Mouse (Mus musculus): ENCODE results near the gene Mylpf. TPM values are rescaled to one million over a fixed set of nuclear protein-coding genes. Genes with fewer than 3 reads are reported as not detected.

Gene Mylpf
- polyA plus RNA-seq, 1 experiment: 39.4 TPM

DNA sequence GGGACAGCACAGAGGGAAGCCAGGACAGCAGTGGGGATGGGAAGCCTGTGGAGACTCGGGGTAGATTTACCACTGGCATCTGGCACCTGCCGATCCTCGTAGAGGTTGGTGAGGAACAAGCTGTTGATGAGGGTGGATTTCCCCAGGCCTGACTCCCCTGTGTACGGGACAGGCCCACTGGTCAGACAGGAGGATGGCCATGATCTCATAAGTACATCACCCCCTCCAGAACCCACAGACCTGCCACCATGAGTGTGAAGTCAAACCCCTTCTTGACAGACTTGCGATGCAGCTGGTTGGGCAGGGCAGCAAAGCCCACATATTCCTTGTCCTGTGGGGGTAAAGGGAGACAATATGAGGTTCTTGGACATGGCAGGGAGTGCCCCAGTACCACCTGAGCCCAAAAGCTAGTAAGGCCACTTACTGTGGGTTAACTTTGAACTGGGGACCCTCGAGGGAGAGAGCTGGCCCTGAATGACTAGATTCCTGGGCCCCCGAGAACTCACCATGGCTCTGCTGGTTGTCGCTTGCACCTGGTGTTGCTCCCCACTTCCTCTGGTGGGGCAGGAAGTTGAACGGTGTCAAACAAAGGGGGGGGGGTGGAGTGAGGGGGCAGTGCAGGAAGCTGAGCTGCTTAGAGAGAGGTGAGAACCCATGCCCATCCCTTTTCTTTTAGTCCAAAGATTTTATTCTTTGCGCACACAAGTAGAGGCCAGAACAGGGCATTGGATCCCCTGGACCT, 9.4 kb downstream of the Mylpf start:
- Histone ChIP-seq H3K36me3 (ENCODE audit: control insufficient read depth, insufficient read depth) (no peaks in the 10 kb centered on the region), H3K79me2 (ENCODE audit: control insufficient read depth, insufficient read depth) (no peaks in the 10 kb centered on the region), H3K79me3 (ENCODE audit: low read depth) (no peaks in the 10 kb centered on the region), H3ac (ENCODE audit: control insufficient read depth, insufficient read length, low read depth) (no peak overlapping the region), H3K27me3 (ENCODE audit: control insufficient read depth, insufficient read depth, insufficient read length) (no peaks in the 10 kb centered on the region), H3K4me3 (ENCODE audit: insufficient read depth, poor library complexity, severe bottlenecking) (no peak overlapping the region)
- TF ChIP-seq MYOD1 (IDR thresholded peaks at IDR 0.05; ENCODE audit: control insufficient read depth, insufficient read length, low read depth) (no peak), FOSL1 (IDR thresholded peaks at IDR 0.05; ENCODE audit: insufficient read depth, low read length, poor library complexity, severe bottlenecking) (no peak), CTCF (IDR thresholded peaks at IDR 0.05; ENCODE audit: control insufficient read depth, insufficient read depth, insufficient read length) (no peak), USF1 (IDR thresholded peaks at IDR 0.05; ENCODE audit: low read depth) (no peak), MYOG (IDR thresholded peaks at IDR 0.05; ENCODE audit: control insufficient read depth, extremely low read depth, insufficient read length) (no peak), CEBPB (IDR thresholded peaks at IDR 0.05; ENCODE audit: low read depth) (no peak), MAX (IDR thresholded peaks at IDR 0.05) (no peak)

DNA sequence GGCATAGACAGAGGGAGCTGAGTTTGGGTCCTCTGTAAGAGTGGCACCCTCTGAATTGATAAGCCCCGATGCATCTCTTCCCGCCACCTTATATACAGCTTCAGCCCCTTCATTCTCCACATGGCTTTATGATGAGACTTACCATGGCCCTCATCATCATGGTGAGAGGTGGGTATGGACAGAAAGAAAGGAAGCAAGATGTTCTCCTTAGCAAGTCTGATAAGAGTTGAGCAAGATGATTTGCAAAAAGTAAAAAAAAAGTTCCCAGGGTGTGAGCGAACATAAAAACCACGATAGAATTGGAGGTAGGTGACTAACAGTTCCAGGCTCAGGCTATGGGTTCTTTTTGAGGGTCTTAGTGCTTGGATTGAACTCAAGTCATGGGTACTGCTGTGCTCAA, 10.0 kb downstream of the Mylpf start:
- H3K27me3 ChIP-seq (ENCODE audit: control insufficient read depth, insufficient read depth, insufficient read length): no peaks in the 10 kb centered on the region
- H3K79me3 ChIP-seq (ENCODE audit: low read depth): no peaks in the 10 kb centered on the region
- TF ChIP-seq USF1 (IDR thresholded peaks at IDR 0.05; ENCODE audit: low read depth): no peak
- no peaks in the 10 kb centered on the region for H3K36me3 ChIP-seq (ENCODE audit: control insufficient read depth, insufficient read depth)
- H3K4me3 ChIP-seq (ENCODE audit: insufficient read depth, poor library complexity, severe bottlenecking): no peak overlapping the region
- no peaks in the 10 kb centered on the region for H3K79me2 ChIP-seq (ENCODE audit: control insufficient read depth, insufficient read depth)
- no peak overlapping the region for H3ac ChIP-seq (ENCODE audit: control insufficient read depth, insufficient read length, low read depth)

DNA sequence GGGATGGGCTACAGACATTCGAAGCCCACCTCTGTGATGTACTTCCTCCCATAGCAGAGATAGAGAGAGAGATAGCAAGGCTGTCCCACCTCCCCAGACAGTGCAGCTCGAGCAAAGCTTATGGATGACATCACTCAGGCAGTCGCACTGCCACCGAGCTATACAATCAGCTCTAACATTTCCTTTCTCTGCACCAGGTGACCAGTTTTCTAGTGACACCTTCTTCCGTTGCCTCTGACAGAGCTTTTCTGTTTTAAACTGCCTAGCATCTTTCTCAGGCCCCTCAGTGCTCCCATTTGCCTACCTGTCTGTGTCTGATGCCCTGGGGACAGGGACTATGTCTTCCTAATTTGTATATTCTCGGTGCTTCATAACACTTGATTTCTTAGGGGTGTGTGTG, 11.8 kb downstream of the Mylpf start:
- Histone ChIP-seq H3K79me3 (ENCODE audit: low read depth) (no peaks in the 10 kb centered on the region), H3K79me2 (ENCODE audit: control insufficient read depth, insufficient read depth) (no peaks in the 10 kb centered on the region), H3K27me3 (ENCODE audit: control insufficient read depth, insufficient read depth, insufficient read length) (no peaks in the 10 kb centered on the region), H3K36me3 (ENCODE audit: control insufficient read depth, insufficient read depth) (no peaks in the 10 kb centered on the region), H3ac (ENCODE audit: control insufficient read depth, insufficient read length, low read depth) (no peak overlapping the region), H3K4me3 (ENCODE audit: insufficient read depth, poor library complexity, severe bottlenecking) (no peak overlapping the region)
- no peak for TF ChIP-seq FOSL1 (IDR thresholded peaks at IDR 0.05; ENCODE audit: insufficient read depth, low read length, poor library complexity, severe bottlenecking)
- TF ChIP-seq CEBPB (IDR thresholded peaks at IDR 0.05; ENCODE audit: low read depth): no peak
- TF ChIP-seq CTCF (IDR thresholded peaks at IDR 0.05; ENCODE audit: control insufficient read depth, insufficient read depth, insufficient read length): no peak
- no peak for TF ChIP-seq USF1 (IDR thresholded peaks at IDR 0.05; ENCODE audit: low read depth)
- no peak for TF ChIP-seq MYOD1 (IDR thresholded peaks at IDR 0.05; ENCODE audit: control insufficient read depth, insufficient read length, low read depth)
- no peak for TF ChIP-seq MYOG (IDR thresholded peaks at IDR 0.05; ENCODE audit: control insufficient read depth, extremely low read depth, insufficient read length)
- TF ChIP-seq MAX (IDR thresholded peaks at IDR 0.05): no peak

DNA sequence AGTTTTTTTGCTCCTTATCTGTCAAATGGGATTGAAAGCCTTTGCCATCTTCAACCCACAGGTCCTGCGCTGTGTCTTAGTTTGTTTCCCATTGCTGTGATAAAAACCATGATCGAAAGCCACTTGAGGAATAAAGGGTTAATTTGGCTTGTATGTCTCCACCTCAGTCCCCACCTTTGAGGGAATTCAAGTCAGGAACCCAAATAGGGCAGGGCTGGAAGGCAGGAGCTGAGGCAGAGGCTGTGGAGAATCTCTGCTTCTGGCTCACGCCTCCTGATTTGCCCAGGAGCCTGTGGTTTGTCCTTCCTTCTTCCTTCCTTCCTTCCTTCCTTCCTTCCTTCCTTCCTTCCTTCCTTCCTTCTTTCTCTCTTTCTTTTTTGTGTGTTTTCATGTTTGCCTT, 14.4 kb downstream of the Mylpf start:
- Histone ChIP-seq H3ac (ENCODE audit: control insufficient read depth, insufficient read length, low read depth) (no peak overlapping the region), H3K79me2 (ENCODE audit: control insufficient read depth, insufficient read depth) (no peaks in the 10 kb centered on the region), H3K36me3 (ENCODE audit: control insufficient read depth, insufficient read depth) (no peaks in the 10 kb centered on the region), H3K79me3 (ENCODE audit: low read depth) (no peaks in the 10 kb centered on the region), H3K4me3 (ENCODE audit: insufficient read depth, poor library complexity, severe bottlenecking) (no peak overlapping the region), H3K27me3 (ENCODE audit: control insufficient read depth, insufficient read depth, insufficient read length) (no peaks in the 10 kb centered on the region)
- TF ChIP-seq CEBPB (IDR thresholded peaks at IDR 0.05; ENCODE audit: low read depth) (no peak), MYOD1 (IDR thresholded peaks at IDR 0.05; ENCODE audit: control insufficient read depth, insufficient read length, low read depth) (no peak), USF1 (IDR thresholded peaks at IDR 0.05; ENCODE audit: low read depth) (no peak), FOSL1 (IDR thresholded peaks at IDR 0.05; ENCODE audit: insufficient read depth, low read length, poor library complexity, severe bottlenecking) (no peak), MYOG (IDR thresholded peaks at IDR 0.05; ENCODE audit: control insufficient read depth, extremely low read depth, insufficient read length) (no peak), CTCF (IDR thresholded peaks at IDR 0.05; ENCODE audit: control insufficient read depth, insufficient read depth, insufficient read length) (no peak), MAX (IDR thresholded peaks at IDR 0.05) (no peak)

DNA sequence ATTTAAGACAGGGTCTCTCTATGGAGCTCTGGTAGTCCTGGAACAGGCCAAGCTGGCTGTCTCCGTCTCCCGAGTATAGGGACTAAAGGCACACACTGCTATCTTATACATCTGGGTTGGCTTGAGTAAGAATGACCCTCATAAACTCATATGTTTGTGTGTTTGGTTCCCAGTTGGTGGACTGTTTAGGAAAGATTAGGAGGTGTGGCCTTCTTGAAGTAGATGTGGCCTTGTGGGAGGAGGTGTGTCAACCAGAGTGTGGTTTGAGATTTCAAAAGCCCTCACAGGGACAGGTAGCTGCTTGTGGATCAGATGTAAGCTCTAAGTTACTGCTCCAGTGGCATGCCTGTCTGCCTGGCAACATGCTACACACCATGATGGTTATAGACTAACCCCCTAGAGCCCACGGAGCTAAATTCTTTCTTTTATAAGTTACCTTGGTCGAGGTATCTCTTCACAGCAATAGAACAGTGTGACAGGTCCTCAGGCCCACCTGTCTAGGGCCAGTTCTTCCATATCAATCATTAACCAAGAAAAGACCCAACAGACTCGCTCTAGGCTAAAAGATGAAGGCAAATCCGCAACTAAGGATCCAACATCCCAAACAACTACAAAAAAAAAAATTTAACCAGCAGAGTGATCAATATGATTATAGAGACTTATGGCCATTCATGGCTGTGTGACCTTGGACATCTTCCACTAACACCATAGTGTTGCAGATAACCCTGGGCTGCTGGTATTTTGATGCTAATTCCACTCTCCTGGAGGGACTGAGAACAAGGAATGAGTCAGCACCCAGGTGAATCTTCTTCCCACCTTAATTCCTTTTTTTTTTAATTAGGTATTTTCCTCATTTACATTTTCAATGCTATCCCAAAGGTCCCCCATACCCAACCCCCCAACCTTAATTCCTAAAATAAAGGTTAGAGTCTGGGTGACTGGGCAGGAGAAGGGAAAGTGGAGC, 15.1 kb downstream of the Mylpf start:
- H3K4me3 ChIP-seq (ENCODE audit: insufficient read depth, poor library complexity, severe bottlenecking): no peak overlapping the region
- H3K79me3 ChIP-seq (ENCODE audit: low read depth): no peaks in the 10 kb centered on the region
- H3K36me3 ChIP-seq (ENCODE audit: control insufficient read depth, insufficient read depth): no peaks in the 10 kb centered on the region
- TF ChIP-seq MAX (IDR thresholded peaks at IDR 0.05): no peak
- TF ChIP-seq FOSL1 (IDR thresholded peaks at IDR 0.05; ENCODE audit: insufficient read depth, low read length, poor library complexity, severe bottlenecking): no peak
- no peak for TF ChIP-seq MYOD1 (IDR thresholded peaks at IDR 0.05; ENCODE audit: control insufficient read depth, insufficient read length, low read depth)
- TF ChIP-seq USF1 (IDR thresholded peaks at IDR 0.05; ENCODE audit: low read depth): no peak
- TF ChIP-seq CTCF (IDR thresholded peaks at IDR 0.05; ENCODE audit: control insufficient read depth, insufficient read depth, insufficient read length): no peak
- TF ChIP-seq CEBPB (IDR thresholded peaks at IDR 0.05; ENCODE audit: low read depth): no peak
- no peak for TF ChIP-seq MYOG (IDR thresholded peaks at IDR 0.05; ENCODE audit: control insufficient read depth, extremely low read depth, insufficient read length)
- no peaks in the 10 kb centered on the region for H3K27me3 ChIP-seq (ENCODE audit: control insufficient read depth, insufficient read depth, insufficient read length)
- no peaks in the 10 kb centered on the region for H3K79me2 ChIP-seq (ENCODE audit: control insufficient read depth, insufficient read depth)
- H3ac ChIP-seq (ENCODE audit: control insufficient read depth, insufficient read length, low read depth): no peak overlapping the region

Measured in C2C12 (cell line).